Mouse (Mus musculus) forebrain, embryonic 14.5 days (tissue): ENCODE results near the gene Fads6. TPM values are rescaled to one million over a fixed set of nuclear protein-coding genes. Genes with fewer than 3 reads are reported as not detected.

Experiments
- ATAC-seq: fragments of 200-750 bp; cut with Nextera tagmentation; 2 replicates; pipeline ENCODE4 v1.8.0; 2017; ENCODE audit warnings: mild to moderate bottlenecking, moderate library complexity
- DNase-seq: peaks from one replicate; pipeline ENCODE4 v3.0.0-alpha.2; 2015; ENCODE audit warnings: low spot score
- H3K27ac ChIP-seq: fragments of 300-500 bp; sonication (generic); 2 replicates; pipeline ENCODE4 v1.5.1; 2014; ENCODE audit warnings: low read depth, mild to moderate bottlenecking, control low read depth, low read length, moderate library complexity
- H3K27me3 ChIP-seq: fragments of 300-500 bp; sonication (generic); replicated peaks from 2 replicates; pipeline ENCODE4 v1.6.1; 2014; ENCODE audit warnings: low read length, control low read depth, mixed read lengths; ENCODE audit not compliant: control insufficient read depth, insufficient read depth
- H3K36me3 ChIP-seq: fragments of 300-500 bp; sonication (generic); 2 replicates; pipeline ENCODE4 v1.6.1; 2014; ENCODE audit warnings: low read length, control low read depth; ENCODE audit not compliant: control insufficient read depth, insufficient read depth
- H3K4me1 ChIP-seq: fragments of 300-500 bp; sonication (generic); 2 replicates; pipeline ENCODE4 v1.6.1; 2014; ENCODE audit warnings: antibody characterized with exemption, low read length, control low read depth; ENCODE audit not compliant: control insufficient read depth, insufficient read depth
- H3K4me2 ChIP-seq: fragments of 300-500 bp; sonication (generic); 2 replicates; pipeline ENCODE4 v1.6.1; 2014; ENCODE audit warnings: mild to moderate bottlenecking, control low read depth, low read length
- H3K4me3 ChIP-seq: fragments of 300-500 bp; sonication (generic); 2 replicates; pipeline ENCODE4 v1.5.1; 2014; ENCODE audit warnings: low read depth, low read length, control low read depth
- H3K9ac ChIP-seq: fragments of 300-500 bp; sonication (generic); 2 replicates; pipeline ENCODE4 v1.6.1; 2014; ENCODE audit warnings: mild to moderate bottlenecking, low read length, control low read depth, moderate library complexity
- H3K9me3 ChIP-seq: fragments of 300-500 bp; sonication (generic); replicated peaks from 2 replicates; pipeline ENCODE4 v1.6.1; 2016; ENCODE audit warnings: low read length, control low read depth, mixed read lengths; ENCODE audit not compliant: control insufficient read depth
- WGBS: fragments of 180-500 bp; shearing (Covaris S2); extraction: QIAGEN DNeasy Blood & Tissue Kit; methylation state at CpG from one replicate; pipeline ENCODE4 v1.1.7; 2014; 5-methylcytosine and 5-hydroxymethylcytosine counted together
- microRNA-seq: library from miRNA; unstranded; fragments of <30 nt; microRNA quantifications from one replicate; pipeline ENCODE4, GENCODE M21; 2016
- polyA plus RNA-seq: library from polyadenylated mRNA; unstranded; fragments of >200 nt; fragmentation: Nextera tagmentation; extraction: Ambion mirVana; gene quantifications from 2 replicates; pipeline ENCODE4 v1.2.1, GENCODE M21; 2014

The Fads6 gene
- polyA plus RNA-seq, 1 experiment from 2014 or later = 0.24 TPM

DNA sequence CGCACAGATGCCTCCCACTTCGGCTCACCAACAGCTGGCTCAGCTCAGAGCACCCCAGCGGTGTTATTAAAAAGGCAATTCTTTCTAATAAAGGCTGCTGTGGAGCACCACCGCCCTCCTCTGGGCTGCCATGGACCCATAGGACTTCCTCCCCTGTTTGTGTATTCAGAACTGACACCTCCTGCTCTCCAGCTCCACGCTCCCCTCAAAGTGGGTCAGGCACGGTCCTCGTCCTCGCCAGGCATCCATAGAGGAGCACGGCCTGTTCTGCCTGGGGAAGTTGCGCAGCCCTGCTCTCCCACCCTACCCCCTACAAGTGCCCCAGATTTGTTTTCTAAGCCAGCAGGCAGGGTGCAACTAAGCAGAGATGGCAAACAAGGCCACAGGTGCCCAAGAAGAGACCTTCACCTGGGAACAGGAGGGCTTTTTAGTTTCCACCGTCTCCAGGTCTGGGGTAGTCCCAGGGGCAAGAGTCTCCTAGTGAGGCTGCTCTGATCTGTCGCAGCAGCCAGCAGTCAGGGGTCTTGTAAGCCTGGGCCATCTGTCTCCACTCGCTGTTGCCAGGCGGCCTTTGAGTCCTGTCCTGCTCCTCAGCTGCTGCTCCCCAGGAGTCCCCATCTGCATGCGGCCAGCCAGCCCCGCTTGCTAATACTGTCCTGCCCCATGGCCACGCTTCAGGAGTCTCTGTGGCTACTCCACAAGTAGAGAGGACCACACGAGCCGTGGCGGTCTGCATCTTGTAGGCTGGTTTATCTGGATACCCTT lies 63.8 kb downstream of the Fads6 start:
- Histone ChIP-seq H3K36me3 (no peaks in the 10 kb centered on the region), H3K9ac (no peak overlapping the region), H3K4me1 (peaks cover 29% of the 10 kb centered on the region), H3K27ac (peak overlapping the region; percentile 48), H3K4me2 (no peak overlapping the region), H3K9me3 (no peaks in the 10 kb centered on the region), H3K4me3 (no peak overlapping the region), H3K27me3 (no peaks in the 10 kb centered on the region)
- ATAC-seq = 0 out of 2 replicates have a peak, but pooled peaks have one; percentile 18
- DNase-seq = peak; percentile 47
- WGBS = 51% methylated on average over 20 of the region's 20 CpGs

DNA sequence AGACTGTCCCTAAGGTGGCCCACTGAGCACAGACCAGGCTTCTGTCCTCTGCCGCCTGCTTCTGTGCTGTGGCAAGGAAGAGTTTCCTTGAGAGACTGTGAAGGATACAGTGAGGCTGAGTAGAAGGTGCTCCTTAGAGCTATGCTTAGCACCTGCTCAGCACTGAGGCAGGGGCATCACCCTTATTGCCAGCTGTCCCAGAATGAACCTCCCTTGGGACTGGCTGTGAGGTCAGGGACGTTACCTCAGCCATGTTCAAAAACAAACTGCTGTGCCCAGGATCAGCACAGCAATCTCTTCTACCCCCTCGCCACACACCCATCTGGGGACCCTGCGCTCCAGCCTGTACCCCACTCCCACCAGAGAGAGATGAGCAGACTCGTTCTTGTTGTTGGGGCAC lies 64.6 kb downstream of the Fads6 start:
- H3K9me3 ChIP-seq = no peaks in the 10 kb centered on the region
- no peak for ATAC-seq
- 0 out of 2 replicates have a peak overlapping the region, but pooled peaks have one; percentile 21 for H3K27ac ChIP-seq
- no peaks in the 10 kb centered on the region for H3K36me3 ChIP-seq
- no peak for DNase-seq
- no peak overlapping the region for H3K4me2 ChIP-seq
- 76% methylated on average over 5 of the region's 5 CpGs for WGBS
- no peak overlapping the region for H3K4me3 ChIP-seq
- H3K4me1 ChIP-seq = peaks cover 34% of the 10 kb centered on the region
- H3K9ac ChIP-seq = no peak overlapping the region
- no peaks in the 10 kb centered on the region for H3K27me3 ChIP-seq

DNA sequence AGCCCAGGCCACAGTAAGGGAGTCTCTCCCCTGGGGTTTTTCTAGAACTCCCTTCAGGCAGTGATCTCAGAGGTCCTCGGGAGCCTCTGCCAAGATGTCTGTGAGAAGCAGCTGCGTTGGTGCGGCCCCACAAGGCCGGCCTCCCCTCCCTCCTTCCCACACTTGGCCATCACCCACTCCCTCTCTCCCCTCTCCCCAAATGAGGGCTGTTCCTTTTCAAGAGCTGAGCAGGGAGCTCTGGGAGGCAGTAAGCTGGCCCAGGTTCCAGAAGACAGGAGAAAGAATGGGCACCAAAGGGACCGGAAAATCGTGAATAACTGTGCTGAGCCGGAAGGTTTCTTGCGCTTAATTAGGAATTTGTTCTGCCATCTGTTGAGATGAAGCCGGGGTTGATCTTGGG lies 65.5 kb downstream of the Fads6 start:
- DNase-seq (peak; percentile 80), ATAC-seq (peak; percentile 51)
- Histone ChIP-seq H3K27ac (peak overlapping the region; percentile 69; the same call in 1 of the 2 replicates), H3K36me3 (no peaks in the 10 kb centered on the region), H3K27me3 (no peaks in the 10 kb centered on the region), H3K4me2 (no peak overlapping the region), H3K4me3 (no peak overlapping the region), H3K9ac (no peak overlapping the region), H3K4me1 (peaks cover 43% of the 10 kb centered on the region), H3K9me3 (no peaks in the 10 kb centered on the region)
- whole genome bisulfite sequencing = 22% methylated on average over 9 of the region's 9 CpGs

DNA sequence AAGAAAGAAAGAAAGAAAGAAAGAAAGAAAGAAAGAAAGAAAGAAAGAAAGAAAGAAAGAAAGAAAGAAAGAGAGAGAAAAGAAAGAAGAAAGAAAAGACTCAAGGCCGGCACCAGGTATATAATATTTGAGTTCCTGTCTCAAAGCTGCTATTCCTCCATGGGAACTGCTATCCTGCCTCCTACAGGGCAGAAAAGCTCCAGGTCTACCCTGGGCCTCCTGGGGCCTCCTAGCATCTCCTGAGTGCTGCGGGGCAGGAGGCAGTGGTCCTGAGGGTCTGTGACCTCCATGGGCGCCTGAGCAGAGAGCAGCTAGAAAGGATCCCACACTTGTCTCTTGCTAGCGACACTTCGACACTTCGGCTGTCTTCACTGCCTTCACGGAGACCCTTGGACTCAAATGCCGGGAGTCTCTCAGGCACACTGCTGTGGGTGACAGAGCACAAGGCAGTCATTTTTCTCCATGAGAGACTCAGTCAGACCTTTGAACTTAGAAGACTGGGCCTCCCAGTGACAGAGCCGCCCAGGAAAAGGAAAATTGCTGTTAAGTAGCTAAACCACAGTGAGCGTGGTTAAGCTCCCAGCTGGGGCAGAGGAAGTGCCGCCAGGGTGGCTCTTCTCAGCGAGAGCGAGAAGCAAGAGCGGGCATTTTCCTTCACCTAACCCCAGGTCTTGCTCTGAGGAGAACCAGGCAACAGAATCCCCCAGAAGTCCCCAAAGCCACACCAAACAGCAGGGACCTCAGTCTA lies 66.1 kb downstream of the Fads6 start:
- no peaks in the 10 kb centered on the region for H3K36me3 ChIP-seq
- no peak overlapping the region for H3K4me2 ChIP-seq
- H3K27ac ChIP-seq = peak overlapping the region; percentile 69; the same call in 1 of the 2 replicates
- H3K27me3 ChIP-seq = no peaks in the 10 kb centered on the region
- H3K9ac ChIP-seq = no peak overlapping the region
- no peak for DNase-seq
- no peak for ATAC-seq
- no peak overlapping the region for H3K4me3 ChIP-seq
- H3K9me3 ChIP-seq = no peaks in the 10 kb centered on the region
- peaks cover 49% of the 10 kb centered on the region for H3K4me1 ChIP-seq
- 55% methylated on average over 14 of the region's 14 CpGs for WGBS

Small RNA genes lying within 50 kb of the gene (microRNA-seq; reads per million reads assigned to microRNA genes)
- not detected for gene Gm25837

Other genes starting within 250 kb of the Fads6 start
- not detected in 2 replicates for gene Cd300ld3, start 249.3 kb downstream of the Fads6 start, polyA plus RNA-seq
- gene Cd300e, start 235.5 kb downstream of the Fads6 start, polyA plus RNA-seq = not detected in 2 replicates
- gene Rab37, start 206.2 kb downstream of the Fads6 start, polyA plus RNA-seq = 0.45 and 0.57 TPM in 2 replicates
- not detected in 2 replicates for gene Cd300lf, start 163.7 kb downstream of the Fads6 start, polyA plus RNA-seq
- gene Slc9a3r1, start 134.3 kb downstream of the Fads6 start, polyA plus RNA-seq = 39.4 and 48.4 TPM in 2 replicates
- 6.3 and 8.5 TPM in 2 replicates for gene Tmem104, start 110.2 kb downstream of the Fads6 start, polyA plus RNA-seq
- gene Nat9, start 109.8 kb downstream of the Fads6 start, polyA plus RNA-seq = 19.5 and 20.4 TPM in 2 replicates
- gene Grin2c, start 30.4 kb downstream of the Fads6 start, polyA plus RNA-seq = 0.12 and 0.14 TPM in 2 replicates
- 17.2 and 20.0 TPM in 2 replicates for gene Fdxr, start 20.6 kb downstream of the Fads6 start, polyA plus RNA-seq
- gene Otop2, start 9.5 kb upstream of the Fads6 start, polyA plus RNA-seq = not detected in 2 replicates
- not detected in 2 replicates for gene Ush1g, start 24.4 kb upstream of the Fads6 start, polyA plus RNA-seq
- gene Otop3, start 37.1 kb upstream of the Fads6 start, polyA plus RNA-seq = 0.06 and 0.09 TPM in 2 replicates
- gene Hid1, start 70.1 kb upstream of the Fads6 start, polyA plus RNA-seq = 32.0 and 36.3 TPM in 2 replicates
- gene Cdr2l, start 84.3 kb upstream of the Fads6 start, polyA plus RNA-seq = 17.7 and 19.0 TPM in 2 replicates
- 203 and 253 TPM in 2 replicates for gene Mrpl58, start 106.1 kb upstream of the Fads6 start, polyA plus RNA-seq
- 768 and 904 TPM in 2 replicates for gene Atp5h, start 122.3 kb upstream of the Fads6 start, polyA plus RNA-seq
- 17.8 and 17.9 TPM in 2 replicates for gene Kctd2, start 122.5 kb upstream of the Fads6 start, polyA plus RNA-seq
- gene Trim80, start 142.9 kb upstream of the Fads6 start, polyA plus RNA-seq = not detected in 2 replicates
- gene Slc16a5, start 164.8 kb upstream of the Fads6 start, polyA plus RNA-seq = 0.12 TPM in 1 of 2 replicates, not detected in the other
- gene Armc7, start 178.0 kb upstream of the Fads6 start, polyA plus RNA-seq = 11.5 and 14.6 TPM in 2 replicates
- 95.5 and 107 TPM in 2 replicates for gene Nt5c, start 194.2 kb upstream of the Fads6 start, polyA plus RNA-seq
- 2,151 and 2,168 TPM in 2 replicates for gene Jpt1, start 216.7 kb upstream of the Fads6 start, polyA plus RNA-seq
- gene Sumo2, start 238.6 kb upstream of the Fads6 start, polyA plus RNA-seq = 1,356 and 1,420 TPM in 2 replicates